Mouse (Mus musculus): ENCODE results near the gene Dctn2. TPM values are rescaled to one million over a fixed set of nuclear protein-coding genes. Genes with fewer than 3 reads are reported as not detected.
A peak's percentile ranks its signal among the peaks of the same experiment; 100 is the strongest.

The Dctn2 gene
- polyA plus RNA-seq, 1 experiment, result 200 TPM

DNA sequence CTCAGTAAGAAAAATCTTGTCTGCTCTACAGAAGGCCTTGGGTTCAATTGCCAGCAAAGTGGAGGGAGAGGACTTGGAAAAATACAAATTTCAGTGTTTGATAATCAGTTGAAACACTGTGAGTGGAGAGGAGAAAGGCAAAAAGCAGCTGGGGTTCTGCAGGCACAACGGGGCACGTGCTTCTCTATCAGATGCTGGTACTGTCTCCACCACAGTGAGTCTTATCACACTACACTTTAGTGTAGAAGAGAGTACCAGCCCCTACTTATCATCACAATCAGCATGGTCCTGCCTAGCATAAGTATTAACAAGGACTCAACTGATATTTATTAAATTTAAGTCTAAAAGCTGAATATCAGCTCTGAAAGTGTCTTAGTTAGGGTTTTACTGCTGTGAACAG lies 51.1 kb downstream of the Dctn2 start:
- H3K36me3 ChIP-seq (ENCODE audit: control insufficient read depth, insufficient read depth, low read length), result no peaks in the 10 kb centered on the region
- no peak overlapping the region for H3K27ac ChIP-seq (ENCODE audit: control insufficient read depth, insufficient read depth, low read length)
- DNase-seq, result no peak
- no peak overlapping the region for H3K4me3 ChIP-seq (ENCODE audit: control insufficient read depth, insufficient read depth, low read length)
- WGBS, result 93% methylated on average over 2 of the region's 2 CpGs
- no peaks in the 10 kb centered on the region for H3K27me3 ChIP-seq (ENCODE audit: control insufficient read depth, insufficient read depth, low read length)
- TF ChIP-seq POLR2A (IDR thresholded peaks at IDR 0.05; ENCODE audit: control insufficient read depth, extremely low read depth, insufficient read depth, low read length, poor library complexity), result no peak
- no peak for TF ChIP-seq CTCF (IDR thresholded peaks at IDR 0.05; ENCODE audit: borderline replicate concordance, control insufficient read depth, extremely low read depth, insufficient read depth, low read length, poor library complexity)
- peaks cover 26% of the 10 kb centered on the region for H3K4me1 ChIP-seq (replicated peaks; ENCODE audit: control insufficient read depth, insufficient read depth, low read length)

- TF ChIP-seq POLR2A (IDR thresholded peaks at IDR 0.05; ENCODE audit: control insufficient read depth, extremely low read depth, insufficient read depth, low read length, poor library complexity) (no peak), CTCF (IDR thresholded peaks at IDR 0.05; ENCODE audit: borderline replicate concordance, control insufficient read depth, extremely low read depth, insufficient read depth, low read length, poor library complexity) (no peak)
- no peak for DNase-seq
- no peak overlapping the region for H3K4me3 ChIP-seq (ENCODE audit: control insufficient read depth, insufficient read depth, low read length)
- no peaks in the 10 kb centered on the region for H3K36me3 ChIP-seq (ENCODE audit: control insufficient read depth, insufficient read depth, low read length)
- H3K27ac ChIP-seq (ENCODE audit: control insufficient read depth, insufficient read depth, low read length), result no peak overlapping the region
- WGBS, result 19% methylated on average over 4 of the region's 4 CpGs
- no peaks in the 10 kb centered on the region for H3K27me3 ChIP-seq (ENCODE audit: control insufficient read depth, insufficient read depth, low read length)
- H3K4me1 ChIP-seq (replicated peaks; ENCODE audit: control insufficient read depth, insufficient read depth, low read length), result peaks cover 33% of the 10 kb centered on the region
Measured at GRCm38 (mm10) chr10:127318009-127318408, 51.8 kb downstream of the Dctn2 start.

DNA sequence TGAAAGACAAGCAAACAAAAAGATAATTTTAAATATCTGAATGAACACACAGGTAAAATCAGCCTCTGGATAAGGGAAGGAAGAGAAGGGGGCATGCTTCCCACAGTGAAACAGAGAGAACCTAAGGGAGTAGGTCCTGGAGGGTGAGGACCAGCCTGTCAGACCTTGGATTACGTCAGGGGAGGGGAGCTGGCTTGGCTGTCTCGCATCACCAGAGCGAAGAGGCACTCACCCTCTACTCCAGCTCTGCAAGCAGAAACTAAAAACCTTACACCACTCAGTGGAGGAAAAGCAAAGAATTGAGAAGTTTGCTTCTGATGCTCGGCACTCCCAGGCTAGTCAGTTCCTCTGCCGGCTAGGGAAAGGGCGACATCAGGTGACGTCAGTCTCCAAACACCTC lies 53.8 kb downstream of the Dctn2 start:
- DNase-seq, result no peak
- TF ChIP-seq POLR2A (IDR thresholded peaks at IDR 0.05; ENCODE audit: control insufficient read depth, extremely low read depth, insufficient read depth, low read length, poor library complexity), result no peak
- TF ChIP-seq CTCF (IDR thresholded peaks at IDR 0.05; ENCODE audit: borderline replicate concordance, control insufficient read depth, extremely low read depth, insufficient read depth, low read length, poor library complexity), result no peak
- Histone ChIP-seq H3K36me3 (ENCODE audit: control insufficient read depth, insufficient read depth, low read length) (no peaks in the 10 kb centered on the region), H3K27me3 (ENCODE audit: control insufficient read depth, insufficient read depth, low read length) (no peaks in the 10 kb centered on the region), H3K4me3 (ENCODE audit: control insufficient read depth, insufficient read depth, low read length) (no peak overlapping the region), H3K27ac (ENCODE audit: control insufficient read depth, insufficient read depth, low read length) (no peak overlapping the region), H3K4me1 (replicated peaks; ENCODE audit: control insufficient read depth, insufficient read depth, low read length) (peaks cover 48% of the 10 kb centered on the region)
- WGBS, result 86% methylated on average over 7 of the region's 7 CpGs

- Histone ChIP-seq H3K4me3 (ENCODE audit: control insufficient read depth, insufficient read depth, low read length) (peak within 1 kb of the TSS; percentile 45), H3K36me3 (ENCODE audit: control insufficient read depth, insufficient read depth, low read length) (no peaks in the 10 kb centered on the region), H3K27me3 (ENCODE audit: control insufficient read depth, insufficient read depth, low read length) (no peaks in the 10 kb centered on the region), H3K27ac (ENCODE audit: control insufficient read depth, insufficient read depth, low read length) (peak within 1 kb of the TSS; percentile 91), H3K4me1 (replicated peaks; ENCODE audit: control insufficient read depth, insufficient read depth, low read length) (peaks cover 63% of the 10 kb centered on the region)
- 12% methylated on average over 3 of the region's 3 CpGs for WGBS
- DNase-seq, result peak; percentile 50
- TF ChIP-seq POLR2A (IDR thresholded peaks at IDR 0.05; ENCODE audit: control insufficient read depth, extremely low read depth, insufficient read depth, low read length, poor library complexity) (no peak), CTCF (IDR thresholded peaks at IDR 0.05; ENCODE audit: borderline replicate concordance, control insufficient read depth, extremely low read depth, insufficient read depth, low read length, poor library complexity) (no peak)
Measured at GRCm38 (mm10) chr10:127321621-127322020, 55.5 kb downstream of the Dctn2 start, which contains the start of gene Arhgap9. Gene Arhgap9, plus strand, starts transcription at chr10:127321964.

DNA sequence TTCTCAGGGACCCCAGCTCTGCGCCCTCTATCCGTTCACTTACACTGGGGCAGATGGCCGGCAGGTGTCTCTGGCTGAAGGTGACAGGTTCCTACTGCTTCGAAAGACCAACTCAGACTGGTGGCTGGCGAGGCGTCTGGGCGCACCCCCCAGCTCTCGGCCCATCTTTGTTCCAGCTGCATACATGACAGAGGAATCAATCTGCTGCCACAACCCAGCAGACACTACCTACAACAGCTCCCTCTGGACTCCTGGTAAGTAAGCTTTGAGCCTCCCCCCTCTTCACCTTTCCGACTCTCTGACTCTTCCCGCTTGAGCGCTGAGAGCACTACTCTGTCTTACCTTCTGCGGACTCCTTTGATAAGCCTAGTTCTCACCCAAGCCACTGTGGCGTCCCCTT lies 56.0 kb downstream of the Dctn2 start:
- no peaks in the 10 kb centered on the region for H3K36me3 ChIP-seq (ENCODE audit: control insufficient read depth, insufficient read depth, low read length)
- H3K4me1 ChIP-seq (replicated peaks; ENCODE audit: control insufficient read depth, insufficient read depth, low read length), result peaks cover 65% of the 10 kb centered on the region
- TF ChIP-seq POLR2A (IDR thresholded peaks at IDR 0.05; ENCODE audit: control insufficient read depth, extremely low read depth, insufficient read depth, low read length, poor library complexity), result no peak
- no peak for TF ChIP-seq CTCF (IDR thresholded peaks at IDR 0.05; ENCODE audit: borderline replicate concordance, control insufficient read depth, extremely low read depth, insufficient read depth, low read length, poor library complexity)
- no peaks in the 10 kb centered on the region for H3K27me3 ChIP-seq (ENCODE audit: control insufficient read depth, insufficient read depth, low read length)
- 51% methylated on average over 13 of the region's 13 CpGs for WGBS
- H3K27ac ChIP-seq (ENCODE audit: control insufficient read depth, insufficient read depth, low read length), result peak overlapping the region; percentile 91
- peak overlapping the region; percentile 45 for H3K4me3 ChIP-seq (ENCODE audit: control insufficient read depth, insufficient read depth, low read length)
- peak; percentile 36 for DNase-seq

DNA sequence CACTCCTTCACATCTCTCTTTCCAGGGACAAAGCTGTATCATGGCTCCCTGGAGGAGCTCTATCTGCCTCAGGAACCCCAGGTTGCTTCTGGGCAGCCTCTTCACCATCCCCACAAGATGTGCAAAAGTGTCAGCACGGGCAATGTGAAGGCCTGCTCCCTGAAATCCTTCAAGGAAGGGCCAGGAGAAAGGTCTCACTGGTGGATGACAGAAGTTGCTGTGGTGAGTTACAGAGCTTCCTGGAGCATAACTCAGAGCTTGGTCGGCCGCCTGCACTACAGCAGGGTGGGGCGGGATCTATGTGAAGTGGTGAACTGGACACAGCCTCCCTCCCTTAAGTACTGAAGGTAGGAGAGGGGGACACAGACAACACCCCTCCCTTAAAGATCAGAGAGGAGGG lies 56.5 kb downstream of the Dctn2 start:
- H3K4me1 ChIP-seq (replicated peaks; ENCODE audit: control insufficient read depth, insufficient read depth, low read length), result peaks cover 65% of the 10 kb centered on the region
- peaks cover 3% of the 10 kb centered on the region for H3K36me3 ChIP-seq (ENCODE audit: control insufficient read depth, insufficient read depth, low read length)
- no peaks in the 10 kb centered on the region for H3K27me3 ChIP-seq (ENCODE audit: control insufficient read depth, insufficient read depth, low read length)
- peak; percentile 36 for DNase-seq
- H3K4me3 ChIP-seq (ENCODE audit: control insufficient read depth, insufficient read depth, low read length), result peak overlapping the region; percentile 45
- no peak for TF ChIP-seq POLR2A (IDR thresholded peaks at IDR 0.05; ENCODE audit: control insufficient read depth, extremely low read depth, insufficient read depth, low read length, poor library complexity)
- no peak for TF ChIP-seq CTCF (IDR thresholded peaks at IDR 0.05; ENCODE audit: borderline replicate concordance, control insufficient read depth, extremely low read depth, insufficient read depth, low read length, poor library complexity)
- H3K27ac ChIP-seq (ENCODE audit: control insufficient read depth, insufficient read depth, low read length), result peak overlapping the region; percentile 91
- WGBS, result 56% methylated on average over 4 of the region's 4 CpGs

All from thymus, adult 2 months (tissue).